Mouse (Mus musculus) lung, embryonic 14.5 days (tissue): ENCODE data around the gene Elavl2. TPM values are rescaled to one million over a fixed set of nuclear protein-coding genes. Genes with fewer than 3 reads are reported as not detected.

ENCODE experiments used
- ATAC-seq: fragments of 200-750 bp; cut with Nextera tagmentation; 2 replicates; pipeline ENCODE4 v1.8.0; 2017; ENCODE audit warnings: mild to moderate bottlenecking, moderate TSS enrichment, moderate library complexity; ENCODE audit not compliant: insufficient read depth
- DNase-seq: peaks from one replicate; pipeline ENCODE4 v3.0.0-alpha.2; 2015
- H3K27ac ChIP-seq: fragments of 300-500 bp; sonication (generic); 2 replicates; pipeline ENCODE4 v1.5.1; 2014; ENCODE audit warnings: low read depth, mild to moderate bottlenecking, moderate library complexity
- H3K27me3 ChIP-seq: fragments of 300-500 bp; sonication (generic); 2 replicates; pipeline ENCODE4 v1.6.1; 2014; ENCODE audit warnings: low read length, control low read depth; ENCODE audit not compliant: insufficient read depth
- H3K36me3 ChIP-seq: fragments of 300-500 bp; sonication (generic); 2 replicates; pipeline ENCODE4 v1.6.1; 2014; ENCODE audit warnings: control low read depth; ENCODE audit not compliant: insufficient read depth
- H3K4me1 ChIP-seq: fragments of 300-500 bp; sonication (generic); 2 replicates; pipeline ENCODE4 v1.6.1; 2014; ENCODE audit warnings: antibody characterized with exemption, control low read depth; ENCODE audit not compliant: insufficient read depth
- H3K4me2 ChIP-seq: fragments of 300-500 bp; sonication (generic); 2 replicates; pipeline ENCODE4 v1.6.1; 2014; ENCODE audit warnings: mild to moderate bottlenecking
- H3K4me3 ChIP-seq: fragments of 300-500 bp; sonication (generic); 2 replicates; pipeline ENCODE4 v1.5.1; 2014; ENCODE audit warnings: low read depth, low read length
- H3K9ac ChIP-seq: fragments of 300-500 bp; sonication (generic); 2 replicates; pipeline ENCODE4 v1.6.1; 2014
- H3K9me3 ChIP-seq: fragments of 300-500 bp; sonication (generic); 2 replicates; pipeline ENCODE4 v1.6.1; 2016; ENCODE audit warnings: low read depth, low read length, control low read depth
- CTCF ChIP-seq: IDR thresholded peaks from 2 replicates; pipeline ENCODE4 v1.5.1; 2016; ENCODE audit warnings: antibody characterized with exemption, low read depth
- WGBS: fragments of 180-500 bp; shearing (Covaris S2); extraction: QIAGEN DNeasy Blood & Tissue Kit; methylation state at CpG from one replicate; pipeline ENCODE4 v1.1.7; 2014; 5-methylcytosine and 5-hydroxymethylcytosine counted together
- polyA plus RNA-seq: library from polyadenylated mRNA; unstranded; fragments of >200 nt; fragmentation: Nextera tagmentation; extraction: Ambion mirVana; gene quantifications from 2 replicates; pipeline ENCODE4 v1.2.1, GENCODE M21; 2014

Elavl2 gene
- polyA plus RNA-seq, 1 experiment from 2014 or later, result 4.3 TPM

- 0% methylated on average over 40 of the region's 44 CpGs for WGBS
- peaks cover 3% of the 10 kb centered on the region; the same call in 1 of the 2 replicates for H3K4me1 ChIP-seq
- peak overlapping the region; percentile 58 for H3K4me3 ChIP-seq
- H3K27ac ChIP-seq, result no peak overlapping the region
- peak overlapping the region; percentile 96 for H3K4me2 ChIP-seq
- H3K9me3 ChIP-seq, result no peaks in the 10 kb centered on the region
- ATAC-seq (peak; percentile 33), DNase-seq (peak; percentile 83)
- H3K36me3 ChIP-seq, result no peaks in the 10 kb centered on the region
- H3K9ac ChIP-seq, result peak overlapping the region; percentile 41
- no peak for TF ChIP-seq CTCF
- peaks cover 45% of the 10 kb centered on the region for H3K27me3 ChIP-seq
Observed at GRCm38 (mm10) chr4:91371819-91372215, 28.8 kb downstream of the Elavl2 start.

- DNase-seq (peak; percentile 29), ATAC-seq (peak; percentile 28)
- H3K9me3 ChIP-seq, result no peaks in the 10 kb centered on the region
- H3K27me3 ChIP-seq, result peaks cover 45% of the 10 kb centered on the region
- H3K4me3 ChIP-seq, result peak overlapping the region; percentile 58
- TF ChIP-seq CTCF, result peak; percentile 2; the same call in 1 of the 2 replicates
- H3K27ac ChIP-seq, result no peak overlapping the region
- no peaks in the 10 kb centered on the region for H3K36me3 ChIP-seq
- H3K9ac ChIP-seq, result peak overlapping the region; percentile 41
- H3K4me2 ChIP-seq, result peak overlapping the region; percentile 96
- H3K4me1 ChIP-seq, result peaks cover 3% of the 10 kb centered on the region; the same call in 1 of the 2 replicates
- under 1% methylated on average over 65 of the region's 82 CpGs for WGBS
Observed at GRCm38 (mm10) chr4:91371131-91371818, 29.3 kb downstream of the Elavl2 start.

GRCm38 (mm10) chr4:91365276-91365675 lies 35.3 kb downstream of the Elavl2 start:
- ATAC-seq (no peak), DNase-seq (no peak)
- Histone ChIP-seq H3K27ac (no peak overlapping the region), H3K9me3 (no peaks in the 10 kb centered on the region), H3K4me2 (no peak overlapping the region), H3K27me3 (no peaks in the 10 kb centered on the region), H3K9ac (no peak overlapping the region), H3K4me1 (no peaks in the 10 kb centered on the region), H3K36me3 (no peaks in the 10 kb centered on the region), H3K4me3 (no peak overlapping the region)
- TF ChIP-seq CTCF, result no peak
- 85% methylated on average over 12 of the region's 12 CpGs for WGBS

GRCm38 (mm10) chr4:91363963-91364362 lies 36.6 kb downstream of the Elavl2 start:
- Histone ChIP-seq H3K36me3 (no peaks in the 10 kb centered on the region), H3K4me3 (no peak overlapping the region), H3K4me1 (no peaks in the 10 kb centered on the region), H3K27me3 (no peaks in the 10 kb centered on the region), H3K9me3 (no peaks in the 10 kb centered on the region), H3K9ac (no peak overlapping the region), H3K27ac (no peak overlapping the region), H3K4me2 (no peak overlapping the region)
- 80% methylated on average over 4 of the region's 4 CpGs for WGBS
- DNase-seq (no peak), ATAC-seq (no peak)
- TF ChIP-seq CTCF, result no peak

GRCm38 (mm10) chr4:91362520-91362919 lies 38.1 kb downstream of the Elavl2 start:
- ATAC-seq, result no peak
- 68% methylated on average over 5 of the region's 5 CpGs for WGBS
- DNase-seq, result no peak
- H3K36me3 ChIP-seq, result no peaks in the 10 kb centered on the region
- H3K4me3 ChIP-seq, result no peak overlapping the region
- no peak overlapping the region for H3K4me2 ChIP-seq
- H3K27ac ChIP-seq, result no peak overlapping the region
- no peak overlapping the region for H3K9ac ChIP-seq
- H3K9me3 ChIP-seq, result no peaks in the 10 kb centered on the region
- no peak for TF ChIP-seq CTCF
- H3K4me1 ChIP-seq, result no peaks in the 10 kb centered on the region
- H3K27me3 ChIP-seq, result no peaks in the 10 kb centered on the region

- 53% methylated on average over 9 of the region's 9 CpGs for WGBS
- no peak overlapping the region for H3K4me3 ChIP-seq
- ATAC-seq, result no peak
- no peaks in the 10 kb centered on the region for H3K27me3 ChIP-seq
- no peaks in the 10 kb centered on the region for H3K36me3 ChIP-seq
- no peak for TF ChIP-seq CTCF
- H3K4me1 ChIP-seq, result no peaks in the 10 kb centered on the region
- H3K4me2 ChIP-seq, result no peak overlapping the region
- no peak for DNase-seq
- no peaks in the 10 kb centered on the region for H3K9me3 ChIP-seq
- no peak overlapping the region for H3K9ac ChIP-seq
- H3K27ac ChIP-seq, result no peak overlapping the region
Observed at GRCm38 (mm10) chr4:91353138-91353537, 47.4 kb downstream of the Elavl2 start.

GRCm38 (mm10) chr4:91349579-91349978 lies 51.0 kb downstream of the Elavl2 start:
- no peaks in the 10 kb centered on the region for H3K27me3 ChIP-seq
- DNase-seq (no peak), ATAC-seq (no peak)
- no peak for TF ChIP-seq CTCF
- no peaks in the 10 kb centered on the region for H3K4me1 ChIP-seq
- H3K27ac ChIP-seq, result no peak overlapping the region
- H3K9me3 ChIP-seq, result no peaks in the 10 kb centered on the region
- H3K4me3 ChIP-seq, result no peak overlapping the region
- 80% methylated on average over 5 of the region's 5 CpGs for WGBS
- H3K4me2 ChIP-seq, result no peak overlapping the region
- H3K36me3 ChIP-seq, result no peaks in the 10 kb centered on the region
- no peak overlapping the region for H3K9ac ChIP-seq
